Mouse (Mus musculus): Measurements from ENCODE around the gene Adh5. TPM values are rescaled to one million over a fixed set of nuclear protein-coding genes. Genes with fewer than 3 reads are reported as not detected.

Adh5 gene
- 192 and 203 TPM in 2 replicates for polyA plus RNA-seq (2015; fragmentation: Nextera tagmentation; extraction: Ambion mirVana)

DNA sequence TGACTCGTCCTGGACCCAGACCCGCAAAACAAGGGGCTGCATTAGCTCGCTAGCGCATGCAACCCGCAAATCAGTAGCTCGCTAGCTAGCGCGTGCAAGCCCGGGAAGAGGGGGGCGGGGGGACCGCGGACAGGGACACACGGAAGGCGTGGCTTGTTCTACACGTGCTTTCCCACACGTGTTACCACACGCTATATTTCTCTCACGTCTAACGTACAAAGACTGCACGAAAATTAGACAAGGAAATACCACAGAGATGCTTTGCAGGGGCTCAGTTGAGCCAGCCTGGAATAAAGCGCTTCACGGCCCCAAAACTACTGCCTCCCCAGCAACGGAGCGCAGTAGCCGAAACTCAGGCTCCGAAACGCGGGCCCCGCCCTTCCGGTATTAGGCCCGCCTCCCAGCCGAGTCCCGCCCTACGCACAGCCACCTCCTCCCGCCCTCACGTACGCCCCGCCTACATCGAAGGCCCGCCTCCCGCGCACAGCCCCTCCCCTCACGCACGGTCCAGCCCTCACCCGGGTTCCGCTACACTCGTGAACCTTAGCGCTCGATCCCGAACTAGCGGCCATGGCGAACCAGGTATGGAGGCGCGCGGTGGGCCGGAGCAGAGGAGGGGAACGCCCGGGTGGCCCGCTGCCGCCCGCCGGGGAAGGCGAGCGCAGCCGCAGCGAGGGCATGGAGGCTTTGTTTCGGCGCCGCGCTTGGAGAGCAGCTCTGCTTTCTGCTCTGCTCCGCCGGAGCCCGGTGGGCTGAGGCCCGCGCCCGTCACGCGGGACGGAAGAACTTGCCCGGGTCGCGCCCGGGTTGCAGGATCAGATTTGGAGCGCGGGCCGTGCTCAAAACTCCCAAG, at the start of gene Adh5:
Adh5 (plus strand) TSS at position 482 of the 853 bp plus-strand sequence.
- no peaks in the 10 kb centered on the region for H3K27me3 ChIP-seq (ENCODE audit: control insufficient read depth, insufficient read depth, low read depth, low read length)
- H3K4me3 ChIP-seq (ENCODE audit: low read depth, low read length): peak within 1 kb of the TSS; percentile 59
- H3K4me1 ChIP-seq (ENCODE audit: control insufficient read depth, insufficient read depth, low read length): peaks cover 13% of the 10 kb centered on the region
- under 1% methylated on average over 86 of the region's 86 CpGs for WGBS
- H3K9ac ChIP-seq (ENCODE audit: low read depth, low read length): peak within 1 kb of the TSS; percentile 75
- H3K27ac ChIP-seq (ENCODE audit: low read length): peak within 1 kb of the TSS; percentile 77
- ATAC-seq: peak; percentile 99
- H3K36me3 ChIP-seq (ENCODE audit: control insufficient read depth, insufficient read depth, low read length): peaks cover 5% of the 10 kb centered on the region; the same call in 1 of the 2 replicates
- no peaks in the 10 kb centered on the region for H3K9me3 ChIP-seq (replicated peaks; ENCODE audit: control insufficient read depth, low read length, poor library complexity, severe bottlenecking)
- H3K4me2 ChIP-seq (ENCODE audit: low read length): peak within 1 kb of the TSS; percentile 92

DNA sequence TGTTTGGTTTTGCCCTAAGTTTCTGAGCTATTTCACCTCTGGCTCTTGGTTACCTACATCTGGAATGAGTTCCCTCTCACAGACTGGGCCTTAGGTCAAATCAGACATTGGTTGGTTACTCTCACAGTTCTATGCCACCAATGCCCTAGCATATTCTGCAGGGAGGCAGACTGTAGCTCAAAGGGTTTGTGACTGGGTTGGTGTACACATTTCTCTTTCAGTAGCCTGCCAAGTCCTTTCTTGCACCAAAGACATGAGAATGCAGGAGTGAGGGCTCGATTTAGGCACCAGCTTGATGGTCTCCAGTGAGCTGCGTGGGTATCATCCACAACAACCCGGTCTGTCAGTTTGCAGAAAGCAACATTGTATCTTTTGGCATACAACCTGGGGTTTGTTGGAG, 38.0 kb upstream of the Adh5 start:
- Histone ChIP-seq H3K9me3 (replicated peaks; ENCODE audit: control insufficient read depth, low read length, poor library complexity, severe bottlenecking) (no peaks in the 10 kb centered on the region), H3K27ac (ENCODE audit: low read length) (no peak overlapping the region), H3K4me2 (ENCODE audit: low read length) (no peak overlapping the region), H3K9ac (ENCODE audit: low read depth, low read length) (no peak overlapping the region), H3K36me3 (ENCODE audit: control insufficient read depth, insufficient read depth, low read length) (no peaks in the 10 kb centered on the region), H3K27me3 (ENCODE audit: control insufficient read depth, insufficient read depth, low read depth, low read length) (no peaks in the 10 kb centered on the region), H3K4me3 (ENCODE audit: low read depth, low read length) (no peak overlapping the region), H3K4me1 (ENCODE audit: control insufficient read depth, insufficient read depth, low read length) (no peaks in the 10 kb centered on the region)
- WGBS: 70% methylated on average over 3 of the region's 3 CpGs
- ATAC-seq: no peak

DNA sequence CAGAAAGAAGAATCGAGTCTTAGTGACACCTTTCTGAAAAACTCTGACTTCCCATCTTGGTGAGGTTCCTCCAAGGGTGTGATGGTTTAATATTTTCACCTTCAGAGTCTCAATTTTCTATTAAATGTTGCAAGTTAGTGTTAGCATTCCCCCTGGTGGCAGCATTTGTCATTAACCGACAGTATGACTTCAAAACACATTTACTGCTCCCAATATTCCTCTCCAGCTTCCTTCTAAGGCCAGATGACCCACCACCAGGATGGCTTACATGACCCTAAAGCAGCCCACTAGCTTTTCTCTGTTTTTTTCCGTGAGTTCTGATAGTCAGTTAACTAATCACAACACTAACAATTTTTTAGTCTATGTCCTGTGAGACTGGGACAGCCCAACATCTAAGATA, 37.6 kb upstream of the Adh5 start:
- WGBS: 44% methylated on average over 3 of the region's 3 CpGs
- no peak overlapping the region for H3K4me2 ChIP-seq (ENCODE audit: low read length)
- no peaks in the 10 kb centered on the region for H3K9me3 ChIP-seq (replicated peaks; ENCODE audit: control insufficient read depth, low read length, poor library complexity, severe bottlenecking)
- no peaks in the 10 kb centered on the region for H3K4me1 ChIP-seq (ENCODE audit: control insufficient read depth, insufficient read depth, low read length)
- no peaks in the 10 kb centered on the region for H3K27me3 ChIP-seq (ENCODE audit: control insufficient read depth, insufficient read depth, low read depth, low read length)
- no peak overlapping the region for H3K4me3 ChIP-seq (ENCODE audit: low read depth, low read length)
- no peaks in the 10 kb centered on the region for H3K36me3 ChIP-seq (ENCODE audit: control insufficient read depth, insufficient read depth, low read length)
- ATAC-seq: no peak
- H3K27ac ChIP-seq (ENCODE audit: low read length): no peak overlapping the region
- no peak overlapping the region for H3K9ac ChIP-seq (ENCODE audit: low read depth, low read length)

DNA sequence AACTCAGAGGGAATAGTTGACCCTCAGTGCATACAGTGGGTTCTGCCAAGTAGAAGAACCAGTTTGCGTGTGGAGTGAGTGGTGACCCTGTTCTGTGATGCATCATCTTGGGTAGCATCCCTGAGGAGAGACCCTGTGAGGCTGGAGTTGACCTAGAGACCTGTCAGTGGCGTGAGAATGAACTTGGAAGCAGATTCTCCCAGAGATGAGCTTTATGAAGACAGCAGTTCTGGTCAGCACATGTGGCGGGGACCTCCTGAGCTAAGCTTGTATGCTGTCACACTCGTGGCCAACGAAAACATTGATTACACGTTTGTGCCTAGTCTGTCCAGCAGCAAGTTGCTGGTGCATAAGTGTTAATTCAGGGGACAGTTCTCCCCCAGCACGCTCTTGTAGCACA, 37.1 kb upstream of the Adh5 start:
- Histone ChIP-seq H3K27me3 (ENCODE audit: control insufficient read depth, insufficient read depth, low read depth, low read length) (no peaks in the 10 kb centered on the region), H3K9ac (ENCODE audit: low read depth, low read length) (no peak overlapping the region), H3K4me1 (ENCODE audit: control insufficient read depth, insufficient read depth, low read length) (no peaks in the 10 kb centered on the region), H3K9me3 (replicated peaks; ENCODE audit: control insufficient read depth, low read length, poor library complexity, severe bottlenecking) (no peaks in the 10 kb centered on the region), H3K4me3 (ENCODE audit: low read depth, low read length) (no peak overlapping the region), H3K4me2 (ENCODE audit: low read length) (no peak overlapping the region), H3K27ac (ENCODE audit: low read length) (no peak overlapping the region), H3K36me3 (ENCODE audit: control insufficient read depth, insufficient read depth, low read length) (no peaks in the 10 kb centered on the region)
- 88% methylated on average over 7 of the region's 7 CpGs for WGBS
- ATAC-seq: no peak

DNA sequence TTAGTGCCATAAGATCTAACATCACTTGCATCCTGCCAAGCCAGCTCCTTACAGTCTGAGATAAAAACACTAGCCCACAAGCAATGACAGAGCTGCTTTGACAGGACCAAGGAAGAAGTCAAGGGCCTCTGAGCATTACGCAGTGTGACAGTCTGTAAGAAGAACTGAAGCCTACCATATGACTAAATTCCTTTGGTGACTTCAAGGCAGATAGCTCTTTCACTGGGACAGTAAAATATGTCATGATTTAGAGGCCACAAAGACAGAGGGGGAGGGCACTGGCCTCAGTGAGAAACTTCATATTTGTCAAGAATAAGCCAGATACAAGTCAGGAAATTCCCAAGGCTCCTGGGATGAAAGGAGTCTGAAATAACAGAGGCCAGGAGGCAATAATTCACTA, 35.0 kb upstream of the Adh5 start:
- Histone ChIP-seq H3K4me3 (ENCODE audit: low read depth, low read length) (no peak overlapping the region), H3K9me3 (replicated peaks; ENCODE audit: control insufficient read depth, low read length, poor library complexity, severe bottlenecking) (no peaks in the 10 kb centered on the region), H3K4me2 (ENCODE audit: low read length) (no peak overlapping the region), H3K9ac (ENCODE audit: low read depth, low read length) (no peak overlapping the region), H3K4me1 (ENCODE audit: control insufficient read depth, insufficient read depth, low read length) (no peaks in the 10 kb centered on the region), H3K36me3 (ENCODE audit: control insufficient read depth, insufficient read depth, low read length) (no peaks in the 10 kb centered on the region), H3K27ac (ENCODE audit: low read length) (no peak overlapping the region), H3K27me3 (ENCODE audit: control insufficient read depth, insufficient read depth, low read depth, low read length) (no peaks in the 10 kb centered on the region)
- 88% methylated on average over 1 of the region's 1 CpGs for WGBS
- no peak for ATAC-seq

DNA sequence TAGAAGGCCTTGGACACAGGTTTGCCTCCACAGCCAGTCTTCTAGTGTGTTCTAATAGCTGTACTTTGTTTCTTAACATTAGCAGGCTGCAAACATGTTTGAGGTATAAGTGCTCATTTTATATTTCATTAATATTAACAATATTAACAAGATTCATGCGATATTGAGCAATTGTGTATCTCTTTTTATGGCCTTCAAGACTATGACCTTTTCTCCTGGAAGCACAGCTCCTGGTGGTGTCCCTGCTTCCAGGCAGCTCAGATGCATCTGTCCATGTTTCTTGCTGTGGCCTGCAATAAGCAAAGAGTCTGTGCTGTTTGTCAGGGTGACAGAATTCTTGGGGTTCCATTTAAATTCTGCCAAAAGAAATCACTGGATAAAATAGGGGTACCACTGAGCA, 33.3 kb upstream of the Adh5 start:
- Histone ChIP-seq H3K4me2 (ENCODE audit: low read length) (no peak overlapping the region), H3K36me3 (ENCODE audit: control insufficient read depth, insufficient read depth, low read length) (no peaks in the 10 kb centered on the region), H3K27ac (ENCODE audit: low read length) (no peak overlapping the region), H3K4me1 (ENCODE audit: control insufficient read depth, insufficient read depth, low read length) (no peaks in the 10 kb centered on the region), H3K9ac (ENCODE audit: low read depth, low read length) (no peak overlapping the region), H3K27me3 (ENCODE audit: control insufficient read depth, insufficient read depth, low read depth, low read length) (no peaks in the 10 kb centered on the region), H3K9me3 (replicated peaks; ENCODE audit: control insufficient read depth, low read length, poor library complexity, severe bottlenecking) (no peaks in the 10 kb centered on the region), H3K4me3 (ENCODE audit: low read depth, low read length) (no peak overlapping the region)
- 90% methylated on average over 1 of the region's 1 CpGs for WGBS
- no peak for ATAC-seq

DNA sequence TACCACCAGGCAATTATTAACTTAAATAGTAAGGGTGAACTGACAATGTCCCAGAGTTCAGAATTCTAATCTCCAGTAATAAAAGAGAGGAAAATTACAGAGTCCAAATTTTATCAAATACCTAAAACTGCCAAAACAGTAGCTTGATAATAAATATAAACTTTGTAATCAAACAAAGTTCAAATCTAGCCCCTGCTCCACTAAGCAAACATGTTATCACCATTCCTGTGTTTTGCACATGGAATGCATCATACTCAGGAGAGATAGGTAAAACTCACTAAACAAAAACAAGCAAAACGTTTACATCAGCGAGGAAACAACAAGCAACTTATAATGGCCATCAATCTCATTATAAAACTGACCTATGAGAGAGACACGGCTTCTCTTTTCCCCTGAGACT, 32.7 kb upstream of the Adh5 start:
- Histone ChIP-seq H3K27ac (ENCODE audit: low read length) (no peak overlapping the region), H3K36me3 (ENCODE audit: control insufficient read depth, insufficient read depth, low read length) (no peaks in the 10 kb centered on the region), H3K9ac (ENCODE audit: low read depth, low read length) (no peak overlapping the region), H3K4me2 (ENCODE audit: low read length) (no peak overlapping the region), H3K9me3 (replicated peaks; ENCODE audit: control insufficient read depth, low read length, poor library complexity, severe bottlenecking) (no peaks in the 10 kb centered on the region), H3K4me3 (ENCODE audit: low read depth, low read length) (no peak overlapping the region), H3K27me3 (ENCODE audit: control insufficient read depth, insufficient read depth, low read depth, low read length) (no peaks in the 10 kb centered on the region), H3K4me1 (ENCODE audit: control insufficient read depth, insufficient read depth, low read length) (no peaks in the 10 kb centered on the region)
- WGBS: 73% methylated on average over 3 of the region's 3 CpGs
- no peak for ATAC-seq

DNA sequence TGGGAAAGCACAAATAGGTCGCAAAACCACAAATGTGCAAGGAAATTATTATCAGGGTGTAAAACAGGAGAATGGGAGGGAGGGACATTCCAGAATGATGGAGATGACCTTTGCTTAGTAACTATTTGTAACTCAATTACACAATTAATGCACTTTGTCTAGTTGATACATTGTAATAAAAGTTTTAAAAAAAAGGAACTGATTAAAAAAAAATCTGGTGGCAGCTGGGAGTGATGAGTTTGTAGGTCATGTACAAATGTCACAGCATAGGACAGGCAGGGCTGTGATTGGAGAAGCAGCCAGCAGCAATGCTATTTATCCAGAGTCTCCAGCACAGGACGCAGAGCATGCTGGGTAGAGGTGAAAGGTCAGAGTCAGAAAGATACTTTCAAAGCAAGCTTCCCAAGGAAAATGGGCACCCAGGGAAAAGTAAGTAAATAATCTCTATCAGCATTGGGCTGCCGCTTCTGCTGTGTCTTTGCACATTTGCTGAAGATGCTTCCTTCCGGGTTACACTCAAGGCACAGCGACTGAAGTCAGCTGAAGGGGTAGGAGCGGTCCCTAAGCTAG, 27.7 kb upstream of the Adh5 start, which contains the start of gene Adh4:
Adh4 (plus strand) TSS at position 346 of the 570 bp plus-strand sequence.
- Histone ChIP-seq H3K9me3 (replicated peaks; ENCODE audit: control insufficient read depth, low read length, poor library complexity, severe bottlenecking) (no peaks in the 10 kb centered on the region), H3K36me3 (ENCODE audit: control insufficient read depth, insufficient read depth, low read length) (no peaks in the 10 kb centered on the region), H3K4me1 (ENCODE audit: control insufficient read depth, insufficient read depth, low read length) (no peaks in the 10 kb centered on the region), H3K27me3 (ENCODE audit: control insufficient read depth, insufficient read depth, low read depth, low read length) (no peaks in the 10 kb centered on the region), H3K4me3 (ENCODE audit: low read depth, low read length) (no peak within 1 kb of the TSS), H3K4me2 (ENCODE audit: low read length) (no peak within 1 kb of the TSS), H3K9ac (ENCODE audit: low read depth, low read length) (no peak within 1 kb of the TSS), H3K27ac (ENCODE audit: low read length) (no peak within 1 kb of the TSS)
- WGBS: 80% methylated on average over 6 of the region's 6 CpGs
- no peak for ATAC-seq

DNA sequence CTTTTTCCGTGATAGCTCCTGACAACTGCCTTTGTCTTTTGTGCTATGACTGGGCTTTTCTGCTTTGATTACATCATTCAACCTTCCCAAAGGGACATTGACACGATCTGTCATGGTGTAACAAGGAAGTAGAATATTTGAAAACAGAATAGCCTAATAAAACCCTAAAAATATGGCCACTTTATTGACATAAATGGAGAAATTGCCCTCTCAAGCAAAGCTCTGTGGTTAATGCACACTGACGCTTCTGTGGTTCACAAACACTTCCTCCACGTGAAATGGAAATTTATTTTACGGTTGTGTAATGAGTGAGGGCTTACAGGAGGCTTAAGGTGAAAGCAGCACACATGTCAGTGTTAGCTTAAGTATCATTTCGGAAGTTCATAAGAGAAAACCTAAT, 23.5 kb upstream of the Adh5 start:
- Histone ChIP-seq H3K9me3 (replicated peaks; ENCODE audit: control insufficient read depth, low read length, poor library complexity, severe bottlenecking) (no peaks in the 10 kb centered on the region), H3K4me1 (ENCODE audit: control insufficient read depth, insufficient read depth, low read length) (no peaks in the 10 kb centered on the region), H3K9ac (ENCODE audit: low read depth, low read length) (no peak overlapping the region), H3K27me3 (ENCODE audit: control insufficient read depth, insufficient read depth, low read depth, low read length) (no peaks in the 10 kb centered on the region), H3K4me2 (ENCODE audit: low read length) (no peak overlapping the region), H3K27ac (ENCODE audit: low read length) (no peak overlapping the region), H3K4me3 (ENCODE audit: low read depth, low read length) (no peak overlapping the region), H3K36me3 (ENCODE audit: control insufficient read depth, insufficient read depth, low read length) (no peaks in the 10 kb centered on the region)
- ATAC-seq: no peak
- WGBS: 77% methylated on average over 6 of the region's 6 CpGs

All from midbrain, embryonic 16.5 days (tissue).